Mouse (Mus musculus): ENCODE results near the gene Slc9a1. TPM values are rescaled to one million over a fixed set of nuclear protein-coding genes. Genes with fewer than 3 reads are reported as not detected.

Gene Slc9a1
- polyA plus RNA-seq, 1 experiment = 49.5 TPM

- Histone ChIP-seq H3K27ac (ENCODE audit: insufficient read depth, low read length) (no peak overlapping the region), H3K27me3 (ENCODE audit: control insufficient read depth, insufficient read depth, low read length) (no peaks in the 10 kb centered on the region), H3K4me3 (replicated peaks; ENCODE audit: insufficient read depth, low read depth, low read length) (no peak overlapping the region), H3K4me1 (ENCODE audit: control insufficient read depth, insufficient read depth, low read length) (peaks cover 8% of the 10 kb centered on the region; the same call in 1 of the 2 replicates)
- no peak for DNase-seq
- 36% methylated on average over 6 of the region's 6 CpGs for WGBS
- TF ChIP-seq POLR2A (IDR thresholded peaks at IDR 0.05; ENCODE audit: borderline replicate concordance, insufficient read depth, low read length) (no peak), CTCF (IDR thresholded peaks at IDR 0.05; ENCODE audit: borderline replicate concordance, insufficient read depth, low read depth, low read length) (no peak)
These were observed 62.0 kb downstream of the Slc9a1 start for GRCm38 (mm10) chr4:133431508-133431907.

GRCm38 (mm10) chr4:133432560-133433171 lies 63.2 kb downstream of the Slc9a1 start:
- DNase-seq = peak; percentile 41 to 58
- Histone ChIP-seq H3K4me3 (replicated peaks; ENCODE audit: insufficient read depth, low read depth, low read length) (peak overlapping the region; percentile 32), H3K27ac (ENCODE audit: insufficient read depth, low read length) (no peak overlapping the region), H3K27me3 (ENCODE audit: control insufficient read depth, insufficient read depth, low read length) (no peaks in the 10 kb centered on the region), H3K4me1 (ENCODE audit: control insufficient read depth, insufficient read depth, low read length) (peaks cover 8% of the 10 kb centered on the region; the same call in 1 of the 2 replicates)
- TF ChIP-seq POLR2A (IDR thresholded peaks at IDR 0.05; ENCODE audit: borderline replicate concordance, insufficient read depth, low read length) = no peak
- no peak for TF ChIP-seq CTCF (IDR thresholded peaks at IDR 0.05; ENCODE audit: borderline replicate concordance, insufficient read depth, low read depth, low read length)
- 6% methylated on average over 17 of the region's 17 CpGs for WGBS

- Histone ChIP-seq H3K4me3 (replicated peaks; ENCODE audit: insufficient read depth, low read depth, low read length) (no peak overlapping the region), H3K4me1 (ENCODE audit: control insufficient read depth, insufficient read depth, low read length) (peaks cover 20% of the 10 kb centered on the region), H3K27me3 (ENCODE audit: control insufficient read depth, insufficient read depth, low read length) (no peaks in the 10 kb centered on the region), H3K27ac (ENCODE audit: insufficient read depth, low read length) (no peak overlapping the region)
- no peak for TF ChIP-seq CTCF (IDR thresholded peaks at IDR 0.05; ENCODE audit: borderline replicate concordance, insufficient read depth, low read depth, low read length)
- TF ChIP-seq POLR2A (IDR thresholded peaks at IDR 0.05; ENCODE audit: borderline replicate concordance, insufficient read depth, low read length) = no peak
- WGBS = 91% methylated on average over 11 of the region's 11 CpGs
- DNase-seq = no peak
These were observed 66.4 kb downstream of the Slc9a1 start for GRCm38 (mm10) chr4:133435921-133436320.

- Histone ChIP-seq H3K27ac (ENCODE audit: insufficient read depth, low read length) (peak overlapping the region; percentile 18; the same call in 1 of the 2 replicates), H3K4me1 (ENCODE audit: control insufficient read depth, insufficient read depth, low read length) (peaks cover 12% of the 10 kb centered on the region), H3K4me3 (replicated peaks; ENCODE audit: insufficient read depth, low read depth, low read length) (no peak overlapping the region), H3K27me3 (ENCODE audit: control insufficient read depth, insufficient read depth, low read length) (no peaks in the 10 kb centered on the region)
- no peak for TF ChIP-seq CTCF (IDR thresholded peaks at IDR 0.05; ENCODE audit: borderline replicate concordance, insufficient read depth, low read depth, low read length)
- no peak for TF ChIP-seq POLR2A (IDR thresholded peaks at IDR 0.05; ENCODE audit: borderline replicate concordance, insufficient read depth, low read length)
- DNase-seq = peak; percentile 59 to 66
- WGBS = 11% methylated on average over 17 of the region's 17 CpGs
These were observed 70.2 kb downstream of the Slc9a1 start for GRCm38 (mm10) chr4:133439460-133440376.

- no peak overlapping the region for H3K27ac ChIP-seq (ENCODE audit: insufficient read depth, low read length)
- H3K4me3 ChIP-seq (replicated peaks; ENCODE audit: insufficient read depth, low read depth, low read length) = no peak overlapping the region
- H3K4me1 ChIP-seq (ENCODE audit: control insufficient read depth, insufficient read depth, low read length) = peaks cover 12% of the 10 kb centered on the region
- TF ChIP-seq POLR2A (IDR thresholded peaks at IDR 0.05; ENCODE audit: borderline replicate concordance, insufficient read depth, low read length) (no peak), CTCF (IDR thresholded peaks at IDR 0.05; ENCODE audit: borderline replicate concordance, insufficient read depth, low read depth, low read length) (no peak)
- DNase-seq = no peak
- WGBS = 33% methylated on average over 6 of the region's 6 CpGs
- H3K27me3 ChIP-seq (ENCODE audit: control insufficient read depth, insufficient read depth, low read length) = no peaks in the 10 kb centered on the region
These were observed 70.9 kb downstream of the Slc9a1 start for GRCm38 (mm10) chr4:133440377-133440795.

GRCm38 (mm10) chr4:133442194-133442593 lies 72.7 kb downstream of the Slc9a1 start:
- DNase-seq = no peak
- 77% methylated on average over 3 of the region's 3 CpGs for WGBS
- H3K4me3 ChIP-seq (replicated peaks; ENCODE audit: insufficient read depth, low read depth, low read length) = no peak overlapping the region
- H3K4me1 ChIP-seq (ENCODE audit: control insufficient read depth, insufficient read depth, low read length) = peaks cover 12% of the 10 kb centered on the region
- no peak for TF ChIP-seq POLR2A (IDR thresholded peaks at IDR 0.05; ENCODE audit: borderline replicate concordance, insufficient read depth, low read length)
- TF ChIP-seq CTCF (IDR thresholded peaks at IDR 0.05; ENCODE audit: borderline replicate concordance, insufficient read depth, low read depth, low read length) = no peak
- H3K27ac ChIP-seq (ENCODE audit: insufficient read depth, low read length) = no peak overlapping the region
- H3K27me3 ChIP-seq (ENCODE audit: control insufficient read depth, insufficient read depth, low read length) = no peaks in the 10 kb centered on the region

- no peak overlapping the region for H3K27ac ChIP-seq (ENCODE audit: insufficient read depth, low read length)
- H3K4me1 ChIP-seq (ENCODE audit: control insufficient read depth, insufficient read depth, low read length) = peaks cover 12% of the 10 kb centered on the region
- H3K4me3 ChIP-seq (replicated peaks; ENCODE audit: insufficient read depth, low read depth, low read length) = no peak overlapping the region
- 44% methylated on average over 5 of the region's 5 CpGs for WGBS
- no peaks in the 10 kb centered on the region for H3K27me3 ChIP-seq (ENCODE audit: control insufficient read depth, insufficient read depth, low read length)
- DNase-seq = no peak
- TF ChIP-seq CTCF (IDR thresholded peaks at IDR 0.05; ENCODE audit: borderline replicate concordance, insufficient read depth, low read depth, low read length) (no peak), POLR2A (IDR thresholded peaks at IDR 0.05; ENCODE audit: borderline replicate concordance, insufficient read depth, low read length) (no peak)
These were observed 73.6 kb downstream of the Slc9a1 start for GRCm38 (mm10) chr4:133443085-133443484.
